Mouse (Mus musculus) CH12.LX (cell line): ENCODE results near the gene Olfr869. TPM values are rescaled to one million over a fixed set of nuclear protein-coding genes. Genes with fewer than 3 reads are reported as not detected.

Experiments used
- DNase-seq: peaks from one replicate; pipeline ENCODE4 v3.0.0-alpha.2; 2013; ENCODE audit errors: extremely low read depth
- H3K27ac ChIP-seq: 2 replicates; pipeline ENCODE4 v1.5.1; 2012; ENCODE audit warnings: low read depth, mild to moderate bottlenecking, control low read depth, moderate library complexity; ENCODE audit not compliant: insufficient read depth
- H3K27me3 ChIP-seq: replicated peaks from 2 replicates; pipeline ENCODE3; 2012; ENCODE audit warnings: inconsistent platforms
- H3K36me3 ChIP-seq, 2 experiments: replicated peaks in 1 of 2; 2 replicates each; pipeline versions ENCODE3 to v1.6.1; 2012; ENCODE audit warnings: inconsistent platforms in 1 of 2, low read length in 1 of 2, mild to moderate bottlenecking in 1 of 2, mixed read lengths in 1 of 2, moderate library complexity in 1 of 2; ENCODE audit not compliant: control insufficient read depth in 1 of 2, insufficient read depth in 1 of 2
- H3K4me1 ChIP-seq, 2 experiments: 2 replicates each; pipeline ENCODE4 v1.6.1; 2012; ENCODE audit warnings: inconsistent platforms in 1 of 2, moderate library complexity in 1 of 2; ENCODE audit not compliant: insufficient read depth in 2 of 2, control insufficient read depth in 1 of 2
- H3K4me2 ChIP-seq: 2 replicates; pipeline ENCODE4 v1.6.1; 2012; ENCODE audit warnings: low read depth, mild to moderate bottlenecking, control low read depth; ENCODE audit not compliant: poor library complexity, insufficient read depth, severe bottlenecking
- H3K4me3 ChIP-seq, 3 experiments: fragments of 150-350 bp in 1 of 3; sonication (generic) in 1 of 3; replicated peaks in 1 of 3; 2 replicates each; pipeline versions ENCODE3 to v1.5.1; 2011 to 2012; ENCODE audit warnings: low read depth in 2 of 3, low read length in 2 of 3, mild to moderate bottlenecking in 2 of 3, moderate library complexity in 2 of 3, control low read depth in 1 of 3, improper control_type of control experiment in 1 of 3, inconsistent platforms in 1 of 3, mixed read lengths in 1 of 3; ENCODE audit not compliant: poor library complexity in 1 of 3
- H3K79me2 ChIP-seq: replicated peaks from 2 replicates; pipeline ENCODE4 v1.6.1; 2012; ENCODE audit warnings: mild to moderate bottlenecking, moderate library complexity; ENCODE audit not compliant: control insufficient read depth, poor library complexity, insufficient read depth, severe bottlenecking; ENCODE audit errors: extremely low read depth
- H3K9ac ChIP-seq: 2 replicates; pipeline ENCODE4 v1.6.1; 2012; ENCODE audit warnings: low read depth, mild to moderate bottlenecking, control low read depth, moderate library complexity; ENCODE audit not compliant: insufficient read depth
- H3K9me3 ChIP-seq: replicated peaks from 2 replicates; pipeline ENCODE3; 2012; ENCODE audit warnings: low read length, inconsistent platforms, mixed read lengths
- BHLHE40 ChIP-seq: IDR thresholded peaks from 2 replicates; pipeline ENCODE4 v1.6.1; 2011; ENCODE audit warnings: mild to moderate bottlenecking, low read depth, low read length, improper control_type of control experiment
- CHD2 ChIP-seq: IDR thresholded peaks from 2 replicates; pipeline ENCODE4 v1.6.1; 2011; ENCODE audit warnings: low read length, improper control_type of control experiment
- CTCF ChIP-seq, 2 experiments: IDR thresholded peaks in 1 of 2; conservative IDR thresholded peaks in 1 of 2; 2 replicates each; pipeline ENCODE4 v1.5.1; 2011 to 2012; ENCODE audit warnings: low read depth in 2 of 2, low read length in 2 of 2, improper control_type of control experiment in 1 of 2, inconsistent platforms in 1 of 2, mild to moderate bottlenecking in 1 of 2, moderate library complexity in 1 of 2
- ELF1 ChIP-seq: IDR thresholded peaks from 2 replicates; pipeline ENCODE4 v1.6.1; 2014; ENCODE audit warnings: low read depth, mild to moderate bottlenecking, inconsistent platforms, low read length, improper control_type of control experiment
- EP300 ChIP-seq: IDR thresholded peaks from 2 replicates; pipeline ENCODE4 v1.6.1; 2011; ENCODE audit warnings: low read length, improper control_type of control experiment
- ETS1 ChIP-seq: conservative IDR thresholded peaks from 2 replicates; pipeline ENCODE4 v1.6.1; 2012; ENCODE audit warnings: low read depth, mild to moderate bottlenecking, inconsistent platforms, low read length, improper control_type of control experiment, moderate library complexity
- IRF4 ChIP-seq: IDR thresholded peaks from 2 replicates; pipeline ENCODE4 v1.6.1; 2014; ENCODE audit warnings: low read depth, mild to moderate bottlenecking, inconsistent platforms, low read length, improper control_type of control experiment
- KAT2A ChIP-seq: IDR thresholded peaks from 2 replicates; pipeline ENCODE4 v1.6.1; 2012; ENCODE audit warnings: low read length, improper control_type of control experiment, inconsistent platforms; ENCODE audit not compliant: insufficient replicate concordance
- MAFK ChIP-seq: IDR thresholded peaks from 2 replicates; pipeline ENCODE4 v1.6.1; 2011; ENCODE audit warnings: low read length, improper control_type of control experiment; ENCODE audit not compliant: insufficient replicate concordance
- MAZ ChIP-seq: IDR thresholded peaks from 2 replicates; pipeline ENCODE4 v1.6.1; 2012; ENCODE audit warnings: low read depth, mild to moderate bottlenecking, inconsistent platforms, low read length, improper control_type of control experiment, moderate library complexity
- NELFE ChIP-seq: IDR thresholded peaks from 2 replicates; pipeline ENCODE4 v1.6.1; 2011; ENCODE audit warnings: low read depth, low read length, improper control_type of control experiment
- PAX5 ChIP-seq: IDR thresholded peaks from 2 replicates; pipeline ENCODE4 v1.6.1; 2012; ENCODE audit warnings: low read length, inconsistent platforms, mixed read lengths
- USF2 ChIP-seq: conservative IDR thresholded peaks from 2 replicates; pipeline ENCODE4 v1.6.1; 2011; ENCODE audit warnings: low read depth, low read length, improper control_type of control experiment
- ZKSCAN1 ChIP-seq: IDR thresholded peaks from 2 replicates; pipeline ENCODE4 v1.6.1; 2012; ENCODE audit warnings: low read depth, inconsistent platforms, low read length, improper control_type of control experiment, borderline replicate concordance
- dilution Hi-C: fragments of 300-500 bp; cut with MboI; formaldehyde crosslinking; loops from 2 replicates; pipeline ENCODE4 v1.14.3; 2020; ENCODE audit warnings: low sequenced_read_pairs; ENCODE audit not compliant: extremely low pct_unique_long_range_greater_than_20kb, extremely low pct_ligation_motif_present
- in situ Hi-C: fragments of 300-500 bp; cut with MboI; formaldehyde crosslinking; loops from 3 replicates; pipeline ENCODE4 v1.14.3; 2019; ENCODE audit warnings: low sequenced_read_pairs, low pct_ligation_motif_present, low pct_unique_long_range_greater_than_20kb, mixed read lengths
- polyA plus RNA-seq: library from polyadenylated mRNA; unstranded; fragments of >175 nt; gene quantifications from 2 replicates; pipeline ENCODE4 v1.2.1, GENCODE M21; 2012; ENCODE audit warnings: low read depth; ENCODE audit not compliant: insufficient read length
- total RNA-seq, 2 experiments: library from RNA; depleted of rRNA; stranded (reverse); fragments of 300-350 nt in 1 of 2; fragments of >200 nt in 1 of 2; gene quantifications; 2 replicates each; pipeline ENCODE4 v1.2.3; 2012 to 2014

Olfr869 gene
- total RNA-seq (2012; rRNA removed) (not detected in 2 replicates), total RNA-seq (2014; rRNA removed) (not detected in 2 replicates), polyA plus RNA-seq (not detected in 2 replicates)

- no peak for TF ChIP-seq CTCF (conservative IDR thresholded peaks at IDR 0.05 in 1 of 2, IDR thresholded peaks at IDR 0.05 in 1 of 2; ENCODE audit: low read depth in 2 of 2, low read length in 2 of 2)
- TF ChIP-seq MAFK = no peak
- TF ChIP-seq BHLHE40 = no peak
- no peak for TF ChIP-seq PAX5
- TF ChIP-seq KAT2A = no peak
- TF ChIP-seq ZKSCAN1 = no peak
- no peak for TF ChIP-seq MAZ
- no peak within 1 kb of the TSS for H3K9ac ChIP-seq
- H3K27ac ChIP-seq = no peak within 1 kb of the TSS
- dilution Hi-C loops = no loop called here
- no peaks in the 10 kb centered on the region for H3K27me3 ChIP-seq
- no peaks in the 10 kb centered on the region for H3K4me1 ChIP-seq
- H3K36me3 ChIP-seq = no peaks in the 10 kb centered on the region
- DNase-seq = no peak
- in situ Hi-C loops = no loop called here
- no peaks in the 10 kb centered on the region for H3K9me3 ChIP-seq
- H3K4me2 ChIP-seq = no peak within 1 kb of the TSS
- no peak within 1 kb of the TSS for H3K4me3 ChIP-seq
- no peaks in the 10 kb centered on the region for H3K79me2 ChIP-seq
Measured at GRCm38 (mm10) chr9:20128709-20129108, at the start of gene Olfr869. Gene Olfr869, plus strand, starts transcription at chr9:20129009.

DNA sequence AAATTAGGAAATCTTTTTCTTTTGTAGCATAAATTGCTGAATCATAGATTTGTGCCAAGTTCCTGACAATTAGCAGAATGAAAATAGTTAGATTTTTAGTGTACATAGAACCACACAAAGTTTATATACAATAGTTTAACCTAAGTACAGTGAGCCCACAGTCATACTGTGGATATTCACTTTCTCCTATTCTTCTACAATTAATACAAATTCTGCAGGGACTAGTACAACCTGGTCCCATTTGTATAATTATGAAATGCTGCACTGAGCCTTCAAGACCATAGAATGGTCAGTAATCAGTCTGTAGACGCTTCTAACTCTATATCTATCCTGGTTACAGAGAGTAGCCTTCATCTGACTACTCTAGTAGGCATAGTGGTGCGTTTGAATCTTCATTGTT lies 30.5 kb upstream of the Olfr869 start, which contains the start of gene Olfr868:
TSS of gene Olfr868 (plus strand) at position 301 of the 400 bp plus-strand sequence.
- H3K4me2 ChIP-seq = no peak within 1 kb of the TSS
- in situ Hi-C loops = no loop called here
- H3K79me2 ChIP-seq = no peaks in the 10 kb centered on the region
- no peaks in the 10 kb centered on the region for H3K9me3 ChIP-seq
- no peak within 1 kb of the TSS for H3K9ac ChIP-seq
- no peaks in the 10 kb centered on the region for H3K4me1 ChIP-seq
- no peak within 1 kb of the TSS for H3K4me3 ChIP-seq
- DNase-seq = no peak
- TF ChIP-seq USF2 = no peak
- no peak for TF ChIP-seq ELF1
- no peak for TF ChIP-seq NELFE
- no peak for TF ChIP-seq CHD2
- TF ChIP-seq IRF4 = no peak
- no peak for TF ChIP-seq EP300
- TF ChIP-seq, all 38 proteins: peak for 0
- Histone ChIP-seq H3K27me3 (no peaks in the 10 kb centered on the region), H3K36me3 (no peaks in the 10 kb centered on the region), H3K27ac (no peak within 1 kb of the TSS)
- dilution Hi-C loops = no loop called here

DNA sequence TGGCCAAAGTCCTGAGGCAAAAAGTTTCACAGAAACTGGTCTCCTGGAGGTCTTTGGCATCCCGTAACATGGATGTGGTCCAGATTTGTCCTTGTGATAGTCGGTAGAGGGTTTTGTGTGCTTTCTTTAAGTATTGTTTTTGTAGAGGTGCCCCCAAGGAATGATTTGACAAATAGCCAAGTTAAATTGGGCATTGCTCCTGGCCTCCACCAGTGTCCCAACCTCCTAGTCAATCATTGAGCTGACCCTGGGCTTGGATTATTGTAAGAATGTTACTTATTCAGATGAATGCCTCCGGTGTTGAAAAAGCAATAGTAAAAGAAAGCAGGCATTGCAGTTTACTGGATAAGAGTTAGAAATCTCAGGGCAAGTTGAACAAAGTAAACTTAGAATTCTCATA lies 20.9 kb downstream of the Olfr869 start:
- Histone ChIP-seq H3K4me1 (no peaks in the 10 kb centered on the region), H3K9me3 (no peaks in the 10 kb centered on the region), H3K79me2 (no peaks in the 10 kb centered on the region), H3K27ac (no peak overlapping the region), H3K4me2 (no peak overlapping the region), H3K9ac (no peak overlapping the region), H3K36me3 (no peaks in the 10 kb centered on the region), H3K27me3 (no peaks in the 10 kb centered on the region), H3K4me3 (no peak overlapping the region)
- dilution Hi-C loops = no loop called here
- TF ChIP-seq KAT2A = no peak
- TF ChIP-seq ETS1 = no peak
- TF ChIP-seq BHLHE40 = no peak
- in situ Hi-C loops = no loop called here
- DNase-seq = no peak
